Mouse (Mus musculus): ENCODE results near the gene Fabp1. TPM values are rescaled to one million over a fixed set of nuclear protein-coding genes. Genes with fewer than 3 reads are reported as not detected.

Gene Fabp1
- polyA plus RNA-seq, 1 experiment = not detected

GRCm38 (mm10) chr6:71189578-71189977 is 10.0 kb upstream of the Fabp1 start:
- Histone ChIP-seq H3K4me1 (ENCODE audit: control insufficient read depth, insufficient read depth, low read length) (no peaks in the 10 kb centered on the region), H3K4me3 (ENCODE audit: low read depth, low read length) (no peak overlapping the region), H3K36me3 (ENCODE audit: control insufficient read depth, insufficient read depth, low read length, poor library complexity, severe bottlenecking) (no peaks in the 10 kb centered on the region)

GRCm38 (mm10) chr6:71190501-71190900 is 9.1 kb upstream of the Fabp1 start:
- no peaks in the 10 kb centered on the region for H3K4me1 ChIP-seq (ENCODE audit: control insufficient read depth, insufficient read depth, low read length)
- H3K27ac ChIP-seq (ENCODE audit: insufficient read depth, low read length) = no peak overlapping the region
- H3K36me3 ChIP-seq (ENCODE audit: control insufficient read depth, insufficient read depth, low read length, poor library complexity, severe bottlenecking) = no peaks in the 10 kb centered on the region
- no peaks in the 10 kb centered on the region; the same call in 1 of the 2 replicates for H3K27me3 ChIP-seq (ENCODE audit: control insufficient read depth, insufficient read depth, low read length, poor library complexity, severe bottlenecking)
- H3K9ac ChIP-seq (ENCODE audit: low read depth, poor library complexity, severe bottlenecking) = no peak overlapping the region
- H3K9me3 ChIP-seq (replicated peaks; ENCODE audit: control insufficient read depth, insufficient read depth, low read length, poor library complexity, severe bottlenecking) = no peaks in the 10 kb centered on the region
- H3K4me3 ChIP-seq (ENCODE audit: low read depth, low read length) = no peak overlapping the region
- TF ChIP-seq CTCF (IDR thresholded peaks at IDR 0.05; ENCODE audit: low read depth, low read length) (no peak), POLR2A (IDR thresholded peaks at IDR 0.05; ENCODE audit: insufficient read depth, low read length) (no peak), EP300 (IDR thresholded peaks at IDR 0.05; ENCODE audit: insufficient read depth, low read depth, low read length) (no peak)

More at GRCm38 (mm10) chr6:71189578-71189977, 10.0 kb upstream of the Fabp1 start:
- no peak overlapping the region for H3K9ac ChIP-seq (ENCODE audit: low read depth, poor library complexity, severe bottlenecking)
- H3K27ac ChIP-seq (ENCODE audit: insufficient read depth, low read length) = no peak overlapping the region
- TF ChIP-seq CTCF (IDR thresholded peaks at IDR 0.05; ENCODE audit: low read depth, low read length) (no peak), POLR2A (IDR thresholded peaks at IDR 0.05; ENCODE audit: insufficient read depth, low read length) (no peak), EP300 (IDR thresholded peaks at IDR 0.05; ENCODE audit: insufficient read depth, low read depth, low read length) (no peak)
- H3K9me3 ChIP-seq (replicated peaks; ENCODE audit: control insufficient read depth, insufficient read depth, low read length, poor library complexity, severe bottlenecking) = no peaks in the 10 kb centered on the region
- H3K27me3 ChIP-seq (ENCODE audit: control insufficient read depth, insufficient read depth, low read length, poor library complexity, severe bottlenecking) = no peaks in the 10 kb centered on the region; the same call in 1 of the 2 replicates

DNA sequence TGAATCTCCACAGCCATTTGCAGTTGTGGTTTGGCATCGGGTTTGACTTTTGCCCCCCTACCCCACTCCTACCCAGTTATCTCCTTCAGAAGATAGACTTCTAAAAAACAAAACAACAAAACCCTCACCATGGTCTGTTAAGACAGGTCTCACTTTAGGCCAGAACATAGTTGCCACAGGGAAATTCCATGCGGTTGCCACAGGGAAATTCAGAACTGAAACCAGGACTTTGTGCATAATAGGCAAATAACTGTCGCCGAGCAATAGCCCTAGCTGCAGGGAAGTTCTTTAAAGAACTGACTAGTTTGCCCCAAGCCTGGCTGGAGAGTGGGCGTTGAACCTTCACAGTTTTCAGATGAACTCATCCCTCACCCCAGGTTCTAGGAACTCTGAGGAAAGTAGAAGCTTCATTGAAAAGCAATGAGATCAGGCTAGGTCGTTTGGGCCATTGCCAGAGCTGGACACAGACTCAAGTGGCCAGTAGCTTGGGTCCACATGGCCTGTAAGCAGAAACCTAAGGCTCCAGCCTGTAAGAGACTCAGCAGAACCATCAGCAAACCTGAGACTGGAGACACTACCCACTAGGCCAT is 6.4 kb upstream of the Fabp1 start:
- no peaks in the 10 kb centered on the region for H3K27me3 ChIP-seq (ENCODE audit: control insufficient read depth, insufficient read depth, low read length, poor library complexity, severe bottlenecking)
- no peaks in the 10 kb centered on the region for H3K36me3 ChIP-seq (ENCODE audit: control insufficient read depth, insufficient read depth, low read length, poor library complexity, severe bottlenecking)
- no peak overlapping the region for H3K9ac ChIP-seq (ENCODE audit: low read depth, poor library complexity, severe bottlenecking)
- no peak overlapping the region for H3K27ac ChIP-seq (ENCODE audit: insufficient read depth, low read length)
- TF ChIP-seq EP300 (IDR thresholded peaks at IDR 0.05; ENCODE audit: insufficient read depth, low read depth, low read length) = no peak
- no peak for TF ChIP-seq CTCF (IDR thresholded peaks at IDR 0.05; ENCODE audit: low read depth, low read length)
- no peak for TF ChIP-seq POLR2A (IDR thresholded peaks at IDR 0.05; ENCODE audit: insufficient read depth, low read length)
- H3K4me3 ChIP-seq (ENCODE audit: low read depth, low read length) = no peak overlapping the region
- H3K9me3 ChIP-seq (replicated peaks; ENCODE audit: control insufficient read depth, insufficient read depth, low read length, poor library complexity, severe bottlenecking) = no peaks in the 10 kb centered on the region
- peaks cover 2% of the 10 kb centered on the region for H3K4me1 ChIP-seq (ENCODE audit: control insufficient read depth, insufficient read depth, low read length)

- no peaks in the 10 kb centered on the region for H3K27me3 ChIP-seq (ENCODE audit: control insufficient read depth, insufficient read depth, low read length, poor library complexity, severe bottlenecking)
- H3K27ac ChIP-seq (ENCODE audit: insufficient read depth, low read length) = no peak overlapping the region
- H3K9ac ChIP-seq (ENCODE audit: low read depth, poor library complexity, severe bottlenecking) = no peak overlapping the region
- H3K4me1 ChIP-seq (ENCODE audit: control insufficient read depth, insufficient read depth, low read length) = peaks cover 3% of the 10 kb centered on the region
- H3K9me3 ChIP-seq (replicated peaks; ENCODE audit: control insufficient read depth, insufficient read depth, low read length, poor library complexity, severe bottlenecking) = no peaks in the 10 kb centered on the region
- TF ChIP-seq CTCF (IDR thresholded peaks at IDR 0.05; ENCODE audit: low read depth, low read length) (no peak), POLR2A (IDR thresholded peaks at IDR 0.05; ENCODE audit: insufficient read depth, low read length) (no peak), EP300 (IDR thresholded peaks at IDR 0.05; ENCODE audit: insufficient read depth, low read depth, low read length) (no peak)
- no peak overlapping the region for H3K4me3 ChIP-seq (ENCODE audit: low read depth, low read length)
- H3K36me3 ChIP-seq (ENCODE audit: control insufficient read depth, insufficient read depth, low read length, poor library complexity, severe bottlenecking) = no peaks in the 10 kb centered on the region
Measured at GRCm38 (mm10) chr6:71196107-71196506, 3.5 kb upstream of the Fabp1 start.

- Histone ChIP-seq H3K9me3 (replicated peaks; ENCODE audit: control insufficient read depth, insufficient read depth, low read length, poor library complexity, severe bottlenecking) (no peaks in the 10 kb centered on the region), H3K4me3 (ENCODE audit: low read depth, low read length) (no peak overlapping the region), H3K27me3 (ENCODE audit: control insufficient read depth, insufficient read depth, low read length, poor library complexity, severe bottlenecking) (no peaks in the 10 kb centered on the region), H3K27ac (ENCODE audit: insufficient read depth, low read length) (no peak overlapping the region), H3K4me1 (ENCODE audit: control insufficient read depth, insufficient read depth, low read length) (peaks cover 3% of the 10 kb centered on the region), H3K36me3 (ENCODE audit: control insufficient read depth, insufficient read depth, low read length, poor library complexity, severe bottlenecking) (no peaks in the 10 kb centered on the region), H3K9ac (ENCODE audit: low read depth, poor library complexity, severe bottlenecking) (no peak overlapping the region)
- TF ChIP-seq CTCF (IDR thresholded peaks at IDR 0.05; ENCODE audit: low read depth, low read length) (no peak), POLR2A (IDR thresholded peaks at IDR 0.05; ENCODE audit: insufficient read depth, low read length) (no peak), EP300 (IDR thresholded peaks at IDR 0.05; ENCODE audit: insufficient read depth, low read depth, low read length) (no peak)
Measured at GRCm38 (mm10) chr6:71197636-71198535, 1.7 kb upstream of the Fabp1 start.

DNA sequence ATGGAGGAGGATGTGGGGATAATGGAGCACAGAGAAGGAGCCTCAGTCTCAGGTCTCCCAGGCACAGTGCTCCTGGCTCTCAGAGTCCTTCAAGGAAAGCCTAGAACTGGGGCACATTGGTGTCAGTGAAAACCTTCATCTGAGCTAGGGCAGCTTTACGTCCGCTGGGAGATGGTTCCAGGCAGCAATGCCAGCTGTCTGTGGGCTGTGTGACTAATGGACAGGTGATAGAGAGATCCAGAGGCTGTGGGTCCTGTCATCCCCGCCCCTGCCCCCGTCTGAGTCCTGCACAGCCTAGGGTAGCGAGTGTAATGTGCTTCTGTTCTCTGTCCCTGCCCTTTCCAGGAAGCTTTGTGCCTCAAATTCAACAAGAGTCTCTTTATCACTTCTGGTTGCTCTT is 2.3 kb downstream of the Fabp1 start:
- Histone ChIP-seq H3K27me3 (ENCODE audit: control insufficient read depth, insufficient read depth, low read length, poor library complexity, severe bottlenecking) (no peaks in the 10 kb centered on the region), H3K9me3 (replicated peaks; ENCODE audit: control insufficient read depth, insufficient read depth, low read length, poor library complexity, severe bottlenecking) (no peaks in the 10 kb centered on the region), H3K27ac (ENCODE audit: insufficient read depth, low read length) (no peak overlapping the region), H3K4me1 (ENCODE audit: control insufficient read depth, insufficient read depth, low read length) (peaks cover 3% of the 10 kb centered on the region), H3K36me3 (ENCODE audit: control insufficient read depth, insufficient read depth, low read length, poor library complexity, severe bottlenecking) (no peaks in the 10 kb centered on the region), H3K4me3 (ENCODE audit: low read depth, low read length) (no peak overlapping the region), H3K9ac (ENCODE audit: low read depth, poor library complexity, severe bottlenecking) (no peak overlapping the region)
- no peak for TF ChIP-seq EP300 (IDR thresholded peaks at IDR 0.05; ENCODE audit: insufficient read depth, low read depth, low read length)
- TF ChIP-seq POLR2A (IDR thresholded peaks at IDR 0.05; ENCODE audit: insufficient read depth, low read length) = no peak
- TF ChIP-seq CTCF (IDR thresholded peaks at IDR 0.05; ENCODE audit: low read depth, low read length) = no peak

Measured in ES-Bruce4 (cell line).